Mouse (Mus musculus) CH12.LX (cell line): ENCODE data around the gene Trafd1. TPM values are rescaled to one million over a fixed set of nuclear protein-coding genes. Genes with fewer than 3 reads are reported as not detected.

Source experiments
- DNase-seq: peaks from one replicate; pipeline ENCODE4 v3.0.0-alpha.2; 2013; ENCODE audit errors: extremely low read depth
- H3K27ac ChIP-seq: 2 replicates; pipeline ENCODE4 v1.5.1; 2012; ENCODE audit warnings: low read depth, mild to moderate bottlenecking, control low read depth, moderate library complexity; ENCODE audit not compliant: insufficient read depth
- H3K27me3 ChIP-seq: replicated peaks from 2 replicates; pipeline ENCODE3; 2012; ENCODE audit warnings: inconsistent platforms
- H3K36me3 ChIP-seq, 2 experiments: replicated peaks in 1 of 2; 2 replicates each; pipeline versions ENCODE3 to v1.6.1; 2012; ENCODE audit warnings: inconsistent platforms in 1 of 2, low read length in 1 of 2, mild to moderate bottlenecking in 1 of 2, mixed read lengths in 1 of 2, moderate library complexity in 1 of 2; ENCODE audit not compliant: control insufficient read depth in 1 of 2, insufficient read depth in 1 of 2
- H3K4me1 ChIP-seq, 2 experiments: 2 replicates each; pipeline ENCODE4 v1.6.1; 2012; ENCODE audit warnings: inconsistent platforms in 1 of 2, moderate library complexity in 1 of 2; ENCODE audit not compliant: insufficient read depth in 2 of 2, control insufficient read depth in 1 of 2
- H3K4me2 ChIP-seq: 2 replicates; pipeline ENCODE4 v1.6.1; 2012; ENCODE audit warnings: low read depth, mild to moderate bottlenecking, control low read depth; ENCODE audit not compliant: poor library complexity, insufficient read depth, severe bottlenecking
- H3K4me3 ChIP-seq, 3 experiments: fragments of 150-350 bp in 1 of 3; sonication (generic) in 1 of 3; replicated peaks in 1 of 3; 2 replicates each; pipeline versions ENCODE3 to v1.5.1; 2011 to 2012; ENCODE audit warnings: low read depth in 2 of 3, low read length in 2 of 3, mild to moderate bottlenecking in 2 of 3, moderate library complexity in 2 of 3, control low read depth in 1 of 3, improper control_type of control experiment in 1 of 3, inconsistent platforms in 1 of 3, mixed read lengths in 1 of 3; ENCODE audit not compliant: poor library complexity in 1 of 3
- H3K79me2 ChIP-seq: replicated peaks from 2 replicates; pipeline ENCODE4 v1.6.1; 2012; ENCODE audit warnings: mild to moderate bottlenecking, moderate library complexity; ENCODE audit not compliant: control insufficient read depth, poor library complexity, insufficient read depth, severe bottlenecking; ENCODE audit errors: extremely low read depth
- H3K9ac ChIP-seq: 2 replicates; pipeline ENCODE4 v1.6.1; 2012; ENCODE audit warnings: low read depth, mild to moderate bottlenecking, control low read depth, moderate library complexity; ENCODE audit not compliant: insufficient read depth
- H3K9me3 ChIP-seq: replicated peaks from 2 replicates; pipeline ENCODE3; 2012; ENCODE audit warnings: low read length, inconsistent platforms, mixed read lengths
- BHLHE40 ChIP-seq: IDR thresholded peaks from 2 replicates; pipeline ENCODE4 v1.6.1; 2011; ENCODE audit warnings: mild to moderate bottlenecking, low read depth, low read length, improper control_type of control experiment
- CHD1 ChIP-seq: IDR thresholded peaks from 2 replicates; pipeline ENCODE4 v1.6.1; 2012; ENCODE audit warnings: low read depth, low read length, improper control_type of control experiment, inconsistent platforms
- CHD2 ChIP-seq: IDR thresholded peaks from 2 replicates; pipeline ENCODE4 v1.6.1; 2011; ENCODE audit warnings: low read length, improper control_type of control experiment
- CTCF ChIP-seq, 2 experiments: IDR thresholded peaks in 1 of 2; conservative IDR thresholded peaks in 1 of 2; 2 replicates each; pipeline ENCODE4 v1.5.1; 2011 to 2012; ENCODE audit warnings: low read depth in 2 of 2, low read length in 2 of 2, improper control_type of control experiment in 1 of 2, inconsistent platforms in 1 of 2, mild to moderate bottlenecking in 1 of 2, moderate library complexity in 1 of 2
- E2F4 ChIP-seq: IDR thresholded peaks from 2 replicates; pipeline ENCODE4 v1.6.1; 2011; ENCODE audit warnings: low read depth, low read length, improper control_type of control experiment; ENCODE audit not compliant: insufficient replicate concordance
- GABPA ChIP-seq: IDR thresholded peaks from 2 replicates; pipeline ENCODE4 v1.6.1; 2012; ENCODE audit warnings: low read depth, low read length, improper control_type of control experiment, inconsistent platforms; ENCODE audit not compliant: insufficient replicate concordance
- HCFC1 ChIP-seq: IDR thresholded peaks from 2 replicates; pipeline ENCODE4 v1.6.1; 2012; ENCODE audit warnings: low read depth, mild to moderate bottlenecking, inconsistent platforms, low read length, improper control_type of control experiment
- JUN ChIP-seq: IDR thresholded peaks from 2 replicates; pipeline ENCODE4 v1.6.1; 2011; ENCODE audit warnings: low read depth, mild to moderate bottlenecking, low read length, improper control_type of control experiment, moderate library complexity; ENCODE audit not compliant: insufficient read depth
- JUND ChIP-seq: conservative IDR thresholded peaks from 2 replicates; pipeline ENCODE4 v1.6.1; 2011; ENCODE audit warnings: low read depth, low read length, improper control_type of control experiment
- KAT2A ChIP-seq: IDR thresholded peaks from 2 replicates; pipeline ENCODE4 v1.6.1; 2012; ENCODE audit warnings: low read length, improper control_type of control experiment, inconsistent platforms; ENCODE audit not compliant: insufficient replicate concordance
- MAFK ChIP-seq: IDR thresholded peaks from 2 replicates; pipeline ENCODE4 v1.6.1; 2011; ENCODE audit warnings: low read length, improper control_type of control experiment; ENCODE audit not compliant: insufficient replicate concordance
- MAX ChIP-seq: IDR thresholded peaks from 2 replicates; pipeline ENCODE4 v1.6.1; 2011; ENCODE audit warnings: low read length, improper control_type of control experiment
- MAZ ChIP-seq: IDR thresholded peaks from 2 replicates; pipeline ENCODE4 v1.6.1; 2012; ENCODE audit warnings: low read depth, mild to moderate bottlenecking, inconsistent platforms, low read length, improper control_type of control experiment, moderate library complexity
- MEF2A ChIP-seq: IDR thresholded peaks from 2 replicates; pipeline ENCODE4 v1.6.1; 2014; ENCODE audit warnings: low read depth, mild to moderate bottlenecking, inconsistent platforms, low read length, improper control_type of control experiment, borderline replicate concordance
- RAD21 ChIP-seq: IDR thresholded peaks from 2 replicates; pipeline ENCODE4 v1.6.1; 2011; ENCODE audit warnings: low read depth, mild to moderate bottlenecking, low read length, improper control_type of control experiment, moderate library complexity
- RCOR1 ChIP-seq: conservative IDR thresholded peaks from 2 replicates; pipeline ENCODE4 v1.6.1; 2012; ENCODE audit warnings: low read depth, mild to moderate bottlenecking, inconsistent platforms, low read length, improper control_type of control experiment
- SMC3 ChIP-seq: IDR thresholded peaks from 2 replicates; pipeline ENCODE4 v1.6.1; 2011; ENCODE audit warnings: low read depth, low read length, improper control_type of control experiment
- USF1 ChIP-seq: IDR thresholded peaks from 2 replicates; pipeline ENCODE4 v1.6.1; 2014; ENCODE audit warnings: low read depth, mild to moderate bottlenecking, inconsistent platforms, low read length, improper control_type of control experiment
- ZMIZ1 ChIP-seq: IDR thresholded peaks from 2 replicates; pipeline ENCODE4 v1.6.1; 2012; ENCODE audit warnings: low read depth, mild to moderate bottlenecking, inconsistent platforms, low read length, improper control_type of control experiment
- ZNF384 ChIP-seq: IDR thresholded peaks from 2 replicates; pipeline ENCODE4 v1.6.1; 2012; ENCODE audit warnings: low read depth, low read length, improper control_type of control experiment, inconsistent platforms
- dilution Hi-C: fragments of 300-500 bp; cut with MboI; formaldehyde crosslinking; loops from 2 replicates; pipeline ENCODE4 v1.14.3; 2020; ENCODE audit warnings: low sequenced_read_pairs; ENCODE audit not compliant: extremely low pct_unique_long_range_greater_than_20kb, extremely low pct_ligation_motif_present
- in situ Hi-C: fragments of 300-500 bp; cut with MboI; formaldehyde crosslinking; loops from 3 replicates; pipeline ENCODE4 v1.14.3; 2019; ENCODE audit warnings: low sequenced_read_pairs, low pct_ligation_motif_present, low pct_unique_long_range_greater_than_20kb, mixed read lengths
- polyA plus RNA-seq: library from polyadenylated mRNA; unstranded; fragments of >175 nt; gene quantifications from 2 replicates; pipeline ENCODE4 v1.2.1, GENCODE M21; 2012; ENCODE audit warnings: low read depth; ENCODE audit not compliant: insufficient read length
- total RNA-seq, 2 experiments: library from RNA; depleted of rRNA; stranded (reverse); fragments of 300-350 nt in 1 of 2; fragments of >200 nt in 1 of 2; gene quantifications; 2 replicates each; pipeline ENCODE4 v1.2.3; 2012 to 2014

The Trafd1 gene
- total and polyA plus RNA-seq, 3 experiments = 31.7 to 52.8 (median 42.3) TPM

DNA sequence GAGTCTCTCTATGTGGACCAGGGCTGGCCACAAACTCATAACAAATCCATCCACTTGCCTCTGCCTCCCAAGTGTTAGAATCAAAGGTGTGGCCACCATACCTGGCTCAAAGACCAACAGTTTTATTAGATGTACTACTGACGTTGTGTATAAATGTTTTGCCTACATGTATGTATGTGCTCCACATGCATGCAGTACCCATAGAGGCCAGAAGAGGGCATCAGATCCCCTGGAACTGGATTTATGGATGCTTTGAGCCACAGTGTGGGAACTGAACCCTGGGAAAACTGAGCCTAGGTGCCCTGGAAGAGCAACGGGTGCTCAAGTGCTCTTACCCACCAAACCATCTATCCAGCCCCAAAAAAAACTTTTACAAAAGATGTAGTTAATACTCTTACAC, 4.7 kb downstream of the Trafd1 start:
- Histone ChIP-seq H3K4me3 (no peak overlapping the region), H3K27me3 (no peaks in the 10 kb centered on the region), H3K4me2 (no peak overlapping the region), H3K79me2 (peaks cover 19% of the 10 kb centered on the region), H3K9me3 (peaks cover 7% of the 10 kb centered on the region), H3K9ac (no peak overlapping the region), H3K36me3 (peaks cover 54 to 67% of the 10 kb centered on the region in 2 experiments), H3K27ac (no peak overlapping the region), H3K4me1 (peaks cover 11 to 26% of the 10 kb centered on the region in 2 experiments)
- in situ Hi-C loops = loop anchor here (5.0 kb wide), 1 partner anchor 83 kb away; no protein-coding TSS in a partner anchor
- dilution Hi-C loops = no loop called here
- DNase-seq = no peak
- TF ChIP-seq CTCF (conservative IDR thresholded peaks at IDR 0.05 in 1 of 2, IDR thresholded peaks at IDR 0.05 in 1 of 2; ENCODE audit: low read depth in 2 of 2, low read length in 2 of 2) = peak; percentile 52 to 74
- TF ChIP-seq BHLHE40 = no peak
- no peak for TF ChIP-seq MAX
- TF ChIP-seq CHD1 = no peak
- no peak for TF ChIP-seq MAZ
- TF ChIP-seq CHD2 = no peak
- TF ChIP-seq KAT2A = no peak
- no peak for TF ChIP-seq E2F4
- TF ChIP-seq RAD21 = peak; percentile 22
- no peak for TF ChIP-seq JUN
- no peak for TF ChIP-seq USF1
- TF ChIP-seq SMC3 = peak; percentile 16; the same call in 1 of the 2 replicates
- TF ChIP-seq ZNF384 = no peak

GRCm38 (mm10) chr5:121378678-121379256, 6.7 kb downstream of the Trafd1 start:
- DNase-seq = no peak
- TF ChIP-seq SMC3 (no peak), MAX (no peak), RCOR1 (no peak), JUND (no peak), ZNF384 (no peak), ZMIZ1 (no peak), CHD2 (no peak), HCFC1 (no peak), GABPA (no peak), MEF2A (no peak), MAFK (no peak)
- Histone ChIP-seq H3K4me2 (no peak overlapping the region), H3K9ac (no peak overlapping the region), H3K9me3 (peaks cover 7% of the 10 kb centered on the region), H3K79me2 (peaks cover 12% of the 10 kb centered on the region), H3K27me3 (no peaks in the 10 kb centered on the region), H3K27ac (no peak overlapping the region), H3K36me3 (peaks cover 70 to 84% of the 10 kb centered on the region in 2 experiments), H3K4me1 (peaks cover 11 to 24% of the 10 kb centered on the region in 2 experiments), H3K4me3 (no peak overlapping the region)
- in situ Hi-C loops (loop anchor here (10.0 kb wide), 1 partner anchor 174 kb away; the partner anchor contains the start of gene Rpl6), dilution Hi-C loops (no loop called here)
